Mouse (Mus musculus) heart, postnatal 0 days (tissue): ENCODE measurements at regions not wholly inside any gene's neighbourhood (a gene's known extent, or its start where the extent isn't known, plus 50 kb on each side); places are given as distances from the start of the nearest gene placed in this dataset.

Experiments used
- ATAC-seq: fragments of 200-750 bp; cut with Nextera tagmentation; 2 replicates; pipeline ENCODE4 v1.8.0; 2017; ENCODE audit warnings: low read depth, moderate number of reproducible peaks, moderate library complexity; ENCODE audit not compliant: insufficient read depth
- DNase-seq: peaks from one replicate; pipeline ENCODE4 v3.0.0-alpha.2; 2016; ENCODE audit warnings: low spot score
- H3K27ac ChIP-seq: fragments of 300-500 bp; sonication (generic); 2 replicates; pipeline ENCODE4 v1.5.1; 2014; ENCODE audit warnings: low read depth, mild to moderate bottlenecking
- H3K27me3 ChIP-seq: fragments of 300-500 bp; sonication (generic); 2 replicates; pipeline ENCODE4 v1.6.1; 2014; ENCODE audit warnings: low read length, mixed read lengths; ENCODE audit not compliant: control insufficient read depth, insufficient read depth
- H3K36me3 ChIP-seq: fragments of 300-500 bp; sonication (generic); replicated peaks from 2 replicates; pipeline ENCODE4 v1.6.1; 2014; ENCODE audit warnings: low read length, mixed read lengths; ENCODE audit not compliant: control insufficient read depth, insufficient read depth
- H3K4me1 ChIP-seq: fragments of 300-500 bp; sonication (generic); 2 replicates; pipeline ENCODE4 v1.6.1; 2014; ENCODE audit warnings: antibody characterized with exemption; ENCODE audit not compliant: control insufficient read depth, insufficient read depth
- H3K4me2 ChIP-seq: fragments of 300-500 bp; sonication (generic); 2 replicates; pipeline ENCODE4 v1.6.1; 2014; ENCODE audit warnings: low read depth, mild to moderate bottlenecking, low read length, moderate library complexity
- H3K4me3 ChIP-seq: fragments of 300-500 bp; sonication (generic); 2 replicates; pipeline ENCODE4 v1.5.1; 2014; ENCODE audit warnings: low read depth, low read length
- H3K9ac ChIP-seq: fragments of 300-500 bp; sonication (generic); replicated peaks from 2 replicates; pipeline ENCODE4 v1.6.1; 2014; ENCODE audit warnings: low read depth, low read length, mixed read lengths
- H3K9me3 ChIP-seq: fragments of 300-500 bp; sonication (generic); replicated peaks from 2 replicates; pipeline ENCODE4 v1.6.1; 2016; ENCODE audit warnings: low read length; ENCODE audit not compliant: control insufficient read depth
- CTCF ChIP-seq: IDR thresholded peaks from 2 replicates; pipeline ENCODE4 v1.5.1; 2016; ENCODE audit warnings: antibody characterized with exemption, control low read depth, low read depth
- EP300 ChIP-seq: IDR thresholded peaks from 2 replicates; pipeline ENCODE4 v1.6.1; 2016; ENCODE audit warnings: antibody characterized with exemption, low read depth
- WGBS: fragments of 180-500 bp; shearing (Covaris S2); extraction: QIAGEN DNeasy Blood & Tissue Kit; methylation state at CpG from one replicate; pipeline ENCODE4 v1.1.7; 2014; 5-methylcytosine and 5-hydroxymethylcytosine counted together

DNA sequence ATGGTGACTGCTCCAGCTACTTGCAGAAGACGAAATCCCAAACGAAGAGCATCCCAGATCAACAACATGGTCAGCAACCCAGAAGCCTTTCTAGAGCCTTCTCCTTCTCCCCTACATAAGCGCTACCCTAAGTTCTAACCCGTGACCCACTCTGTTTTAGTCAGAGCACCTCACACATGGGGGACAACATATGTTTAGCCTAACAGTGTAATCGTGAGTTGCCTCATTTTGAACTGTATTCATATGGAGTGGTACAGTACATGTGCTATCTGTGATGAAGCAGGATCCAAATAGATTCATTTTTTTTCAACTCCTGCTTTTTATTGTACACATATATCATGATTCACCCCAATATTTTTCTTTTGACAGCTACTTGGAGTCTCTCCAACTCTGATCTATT is 146.2 kb downstream of the Cartpt start:
- Histone ChIP-seq H3K4me3 (no peak overlapping the region), H3K27me3 (no peaks in the 10 kb centered on the region), H3K9me3 (no peaks in the 10 kb centered on the region), H3K4me1 (no peaks in the 10 kb centered on the region; the same call in 1 of the 2 replicates), H3K27ac (no peak overlapping the region), H3K9ac (no peak overlapping the region), H3K4me2 (no peak overlapping the region), H3K36me3 (no peaks in the 10 kb centered on the region)
- ATAC-seq = no peak
- DNase-seq = no peak
- WGBS = 75% methylated on average over 5 of the region's 5 CpGs
- TF ChIP-seq EP300 = no peak
- no peak for TF ChIP-seq CTCF

DNA sequence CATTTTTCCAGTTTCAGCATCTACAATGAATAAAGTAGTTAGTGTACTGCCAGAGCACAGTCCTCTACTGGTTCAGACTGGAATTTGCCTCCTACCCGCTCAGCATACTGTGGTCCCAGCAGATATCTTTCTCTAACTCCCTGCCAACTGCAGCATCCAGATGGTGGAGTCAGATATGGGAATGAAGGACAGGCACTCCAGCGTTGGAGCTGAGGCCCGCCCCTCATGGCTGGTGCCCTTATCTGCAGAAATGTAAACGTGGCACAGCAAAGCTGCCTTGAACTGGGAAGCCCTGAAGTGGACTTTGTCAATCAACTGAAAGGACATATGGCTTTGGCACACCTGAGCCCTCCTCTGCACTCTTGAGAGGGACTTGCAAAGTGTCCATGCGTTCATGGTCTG is 146.6 kb downstream of the Cartpt start:
- ATAC-seq (no peak), DNase-seq (no peak)
- no peak overlapping the region for H3K27ac ChIP-seq
- H3K4me1 ChIP-seq = no peaks in the 10 kb centered on the region; the same call in 1 of the 2 replicates
- H3K4me3 ChIP-seq = no peak overlapping the region
- H3K36me3 ChIP-seq = no peaks in the 10 kb centered on the region
- H3K4me2 ChIP-seq = no peak overlapping the region
- no peak overlapping the region for H3K9ac ChIP-seq
- H3K9me3 ChIP-seq = no peaks in the 10 kb centered on the region
- H3K27me3 ChIP-seq = no peaks in the 10 kb centered on the region
- WGBS = 35% methylated on average over 5 of the region's 5 CpGs
- TF ChIP-seq EP300 (no peak), CTCF (no peak)

- DNase-seq (no peak), ATAC-seq (no peak)
- no peaks in the 10 kb centered on the region for H3K9me3 ChIP-seq
- no peak overlapping the region for H3K9ac ChIP-seq
- no peaks in the 10 kb centered on the region; the same call in 1 of the 2 replicates for H3K4me1 ChIP-seq
- H3K27ac ChIP-seq = no peak overlapping the region
- H3K36me3 ChIP-seq = no peaks in the 10 kb centered on the region
- TF ChIP-seq CTCF = no peak
- no peak overlapping the region for H3K4me2 ChIP-seq
- no peak overlapping the region for H3K4me3 ChIP-seq
- 68% methylated on average over 3 of the region's 3 CpGs for WGBS
- no peaks in the 10 kb centered on the region for H3K27me3 ChIP-seq
Observed at GRCm38 (mm10) chr13:99753526-99753925, 147.4 kb downstream of the Cartpt start.

GRCm38 (mm10) chr13:99750729-99751128 is 150.2 kb downstream of the Cartpt start:
- Histone ChIP-seq H3K4me2 (no peak overlapping the region), H3K4me3 (no peak overlapping the region), H3K27ac (no peak overlapping the region), H3K36me3 (no peaks in the 10 kb centered on the region), H3K4me1 (no peaks in the 10 kb centered on the region; the same call in 1 of the 2 replicates), H3K9ac (no peak overlapping the region), H3K27me3 (no peaks in the 10 kb centered on the region), H3K9me3 (no peaks in the 10 kb centered on the region)
- DNase-seq = no peak
- TF ChIP-seq EP300 (no peak), CTCF (no peak)
- WGBS = 85% methylated on average over 8 of the region's 8 CpGs
- no peak for ATAC-seq

- no peaks in the 10 kb centered on the region; the same call in 1 of the 2 replicates for H3K4me1 ChIP-seq
- no peak overlapping the region for H3K4me2 ChIP-seq
- DNase-seq = no peak
- H3K36me3 ChIP-seq = no peaks in the 10 kb centered on the region
- H3K9me3 ChIP-seq = no peaks in the 10 kb centered on the region
- ATAC-seq = no peak
- H3K4me3 ChIP-seq = no peak overlapping the region
- 86% methylated on average over 6 of the region's 6 CpGs for WGBS
- no peaks in the 10 kb centered on the region for H3K27me3 ChIP-seq
- H3K9ac ChIP-seq = no peak overlapping the region
- TF ChIP-seq CTCF = no peak
- TF ChIP-seq EP300 = no peak
- H3K27ac ChIP-seq = no peak overlapping the region
Observed at GRCm38 (mm10) chr13:99749342-99749741, 151.5 kb downstream of the Cartpt start.

DNA sequence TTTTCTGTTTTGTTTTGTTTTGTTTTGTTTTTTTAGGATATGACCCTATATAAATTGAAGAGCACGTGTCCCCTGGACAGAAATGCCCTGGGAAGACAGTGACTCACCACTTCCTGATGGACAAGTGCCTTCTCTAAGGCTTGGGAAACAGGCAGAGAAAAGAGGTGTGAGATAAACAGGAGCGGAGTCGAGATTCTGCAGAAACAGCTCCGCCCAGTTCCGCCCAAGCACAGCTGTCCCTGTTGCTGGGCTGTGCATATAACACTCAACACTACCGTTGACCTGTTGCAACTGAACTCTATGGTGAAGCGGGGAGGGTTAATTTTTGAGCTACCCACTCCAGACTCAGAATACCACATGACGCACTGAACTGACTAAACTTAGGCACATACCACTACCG is 152.8 kb downstream of the Cartpt start:
- Histone ChIP-seq H3K9me3 (no peaks in the 10 kb centered on the region), H3K36me3 (no peaks in the 10 kb centered on the region), H3K4me3 (no peak overlapping the region), H3K4me1 (no peaks in the 10 kb centered on the region), H3K27ac (no peak overlapping the region), H3K9ac (no peak overlapping the region), H3K27me3 (no peaks in the 10 kb centered on the region), H3K4me2 (no peak overlapping the region)
- TF ChIP-seq EP300 (no peak), CTCF (no peak)
- ATAC-seq (no peak), DNase-seq (no peak)
- WGBS = 28% methylated on average over 9 of the region's 9 CpGs
